In genomic region chr3:84580716-84581115, GRCm38 (mm10) we compare ENCODE assay signal across 12 mouse cellular contexts. TPM values are rescaled to one million over a fixed set of nuclear protein-coding genes. Genes with fewer than 3 reads are reported as not detected.
DNase-seq lines count a peak whose midpoint lies in the region; ATAC-seq lines count a peak whose summit lies in the region.
"Had no signal": no experiment of that assay in that cellular context is flagged by ENCODE, and none has a peak within 500 bp of the region (broad histone marks: within the 10 kb centered on the region; RNA-seq: fewer than 3 reads in every experiment).

No protein-coding gene starts in this region.

- 18% methylated on average over 4 of the region's 4 CpGs for whole genome bisulfite sequencing in heart, embryonic 15.5 days
- 69% methylated on average over 4 of the region's 4 CpGs for WGBS in embryonic facial prominence, embryonic 10.5 days
- 62% methylated on average over 4 of the region's 4 CpGs for WGBS in hindbrain, embryonic 16.5 days
- WGBS in midbrain, embryonic 13.5 days, result 67% methylated on average over 4 of the region's 4 CpGs

- no peak for DNase-seq in heart, postnatal 25 days (ENCODE audit: low spot score)
- DNase-seq in embryonic facial prominence, embryonic 10.5 days (ENCODE audit: low spot score), result no peak
- no peak for DNase-seq in retina, embryonic 14.5 days (ENCODE audit: low spot score)
- DNase-seq in right cerebral cortex, adult 18-20 months, result no peak
- DNase-seq: adrenal gland, adult 2 months; thymus, adult 2 months had no signal

- H3K27ac ChIP-seq in heart, embryonic 15.5 days, result 0 out of 2 replicates have a peak overlapping the region, but pooled peaks have one; percentile 1
- H3K27ac ChIP-seq in embryonic facial prominence, embryonic 10.5 days (replicated peaks), result no peak overlapping the region
- no peak overlapping the region for H3K27ac ChIP-seq in hindbrain, embryonic 16.5 days (ENCODE audit: low read depth, low read length)
- no peak overlapping the region for H3K27ac ChIP-seq in midbrain, embryonic 13.5 days

- ATAC-seq in heart, embryonic 15.5 days (replicated peaks; ENCODE audit: insufficient number of reproducible peaks, insufficient read depth, low FRiP score, low read depth), result no peak
- ATAC-seq in hindbrain, embryonic 16.5 days, result no peak
- ATAC-seq in midbrain, embryonic 13.5 days, result no peak
- ATAC-seq in megakaryocyte, adult 5-6 weeks (ENCODE audit: poor library complexity, severe bottlenecking), result no peak

- peak overlapping the region; percentile 77 for H3K9ac ChIP-seq in heart, embryonic 15.5 days
- H3K9ac ChIP-seq in hindbrain, embryonic 16.5 days (ENCODE audit: low read depth, low read length), result no peak overlapping the region; the same call in 1 of the 2 replicates
- no peak overlapping the region for H3K9ac ChIP-seq in midbrain, embryonic 13.5 days (replicated peaks)

- peak overlapping the region; percentile 89 for H3K4me3 ChIP-seq in heart, embryonic 15.5 days
- peak overlapping the region; percentile 92; the same call in 1 of the 2 replicates for H3K4me3 ChIP-seq in embryonic facial prominence, embryonic 10.5 days
- no peak overlapping the region for H3K4me3 ChIP-seq in hindbrain, embryonic 16.5 days (ENCODE audit: low read length)
- peak overlapping the region; percentile 88; the same call in 1 of the 2 replicates for H3K4me3 ChIP-seq in midbrain, embryonic 13.5 days (replicated peaks)

- H3K36me3 ChIP-seq in heart, embryonic 15.5 days, result no peaks in the 10 kb centered on the region
- H3K36me3 ChIP-seq in embryonic facial prominence, embryonic 10.5 days (replicated peaks), result no peaks in the 10 kb centered on the region
- H3K36me3 ChIP-seq in hindbrain, embryonic 16.5 days (ENCODE audit: control insufficient read depth, insufficient read depth, low read length), result no peaks in the 10 kb centered on the region
- no peaks in the 10 kb centered on the region for H3K36me3 ChIP-seq in midbrain, embryonic 13.5 days

- no peaks in the 10 kb centered on the region for H3K27me3 ChIP-seq in heart, embryonic 15.5 days
- 0 out of 2 replicates have a peak, but pooled peaks cover 4% of the 10 kb centered on the region for H3K27me3 ChIP-seq in embryonic facial prominence, embryonic 10.5 days (replicated peaks; ENCODE audit: low read depth, poor library complexity, severe bottlenecking)
- H3K27me3 ChIP-seq in hindbrain, embryonic 16.5 days (replicated peaks; ENCODE audit: control insufficient read depth, insufficient read depth, low read length), result no peaks in the 10 kb centered on the region
- no peaks in the 10 kb centered on the region for H3K27me3 ChIP-seq in midbrain, embryonic 13.5 days

- peak overlapping the region; percentile 80 for H3K4me2 ChIP-seq in heart, embryonic 15.5 days
- peak overlapping the region; percentile 86 for H3K4me2 ChIP-seq in hindbrain, embryonic 16.5 days (ENCODE audit: low read length)
- peak overlapping the region; percentile 95 for H3K4me2 ChIP-seq in midbrain, embryonic 13.5 days (replicated peaks)

- peaks cover 44% of the 10 kb centered on the region for H3K4me1 ChIP-seq in heart, embryonic 15.5 days (replicated peaks)
- peaks cover 25% of the 10 kb centered on the region for H3K4me1 ChIP-seq in embryonic facial prominence, embryonic 10.5 days
- H3K4me1 ChIP-seq in hindbrain, embryonic 16.5 days (ENCODE audit: control insufficient read depth, insufficient read depth, low read depth, low read length), result peaks cover 22% of the 10 kb centered on the region
- H3K4me1 ChIP-seq in midbrain, embryonic 13.5 days (replicated peaks), result peaks cover 31% of the 10 kb centered on the region

- intact Hi-C loops in heart, postnatal 25 days (cut with DNase I), result no loop called here

- H3K9me3 ChIP-seq in heart, embryonic 15.5 days (replicated peaks), result no peaks in the 10 kb centered on the region
- H3K9me3 ChIP-seq in embryonic facial prominence, embryonic 10.5 days, result no peaks in the 10 kb centered on the region
- H3K9me3 ChIP-seq in hindbrain, embryonic 16.5 days (ENCODE audit: control insufficient read depth, low read length), result no peaks in the 10 kb centered on the region
- no peaks in the 10 kb centered on the region for H3K9me3 ChIP-seq in midbrain, embryonic 13.5 days

RNA-seq across cellular contexts. Expression of gene Arfip1, which starts 1.7 kb away (rescaled TPM):
- 46.8 and 54.0 TPM in 2 replicates for polyA plus RNA-seq in heart, embryonic 15.5 days (2015; fragmentation: Nextera tagmentation; extraction: Ambion mirVana)
- total RNA-seq in heart, postnatal 25 days (2021), result 10 to 100 TPM; 16.8 to 17.5 TPM
- 28.1 and 31.2 TPM in 2 replicates for polyA plus RNA-seq in embryonic facial prominence, embryonic 10.5 days (2016; fragmentation: Nextera tagmentation; extraction: Ambion mirVana)
- polyA plus RNA-seq in hindbrain, embryonic 16.5 days (2015; fragmentation: Nextera tagmentation; extraction: Ambion mirVana), result 22.0 and 24.5 TPM in 2 replicates
- polyA plus RNA-seq in midbrain, embryonic 13.5 days (2015; fragmentation: Nextera tagmentation; extraction: Ambion mirVana), result 23.4 and 25.0 TPM in 2 replicates
- total RNA-seq in megakaryocyte, adult 5-6 weeks (2015), result 54.8 and 58.1 TPM in 2 replicates
- 91.4 and 91.8 TPM in 2 replicates for total RNA-seq in megakaryocyte, adult 5-6 weeks (2017)

RNA-seq across cellular contexts. Expression of gene Tigd4, which starts 12.7 kb away (rescaled TPM):
- polyA plus RNA-seq in heart, embryonic 15.5 days (2015; fragmentation: Nextera tagmentation; extraction: Ambion mirVana), result 0.28 and 0.29 TPM in 2 replicates
- total RNA-seq in heart, postnatal 25 days (2021), result under 1 TPM in 1 of 2 experiments, not detected in 1; 0.08 TPM
- 0.04 TPM in 1 of 2 replicates, not detected in the other for polyA plus RNA-seq in embryonic facial prominence, embryonic 10.5 days (2016; fragmentation: Nextera tagmentation; extraction: Ambion mirVana)
- polyA plus RNA-seq in hindbrain, embryonic 16.5 days (2015; fragmentation: Nextera tagmentation; extraction: Ambion mirVana), result 0.04 and 0.10 TPM in 2 replicates
- not detected in 2 replicates for polyA plus RNA-seq in midbrain, embryonic 13.5 days (2015; fragmentation: Nextera tagmentation; extraction: Ambion mirVana)
- not detected in 2 replicates for total RNA-seq in megakaryocyte, adult 5-6 weeks (2015)
- total RNA-seq in megakaryocyte, adult 5-6 weeks (2017), result not detected in 2 replicates
- total RNA-seq: adrenal gland, adult 2 months; common myeloid progenitor, adult 5-6 weeks had no signal
- polyA plus RNA-seq: adrenal gland, adult 2 months; gonadal fat pad, adult 2 months; thymus, adult 2 months had no signal
